Mouse (Mus musculus): ENCODE results near the gene Cd109. TPM values are rescaled to one million over a fixed set of nuclear protein-coding genes. Genes with fewer than 3 reads are reported as not detected.

The Cd109 gene
- polyA plus RNA-seq, 2 experiments: 9.4 to 18.0 TPM

DNA sequence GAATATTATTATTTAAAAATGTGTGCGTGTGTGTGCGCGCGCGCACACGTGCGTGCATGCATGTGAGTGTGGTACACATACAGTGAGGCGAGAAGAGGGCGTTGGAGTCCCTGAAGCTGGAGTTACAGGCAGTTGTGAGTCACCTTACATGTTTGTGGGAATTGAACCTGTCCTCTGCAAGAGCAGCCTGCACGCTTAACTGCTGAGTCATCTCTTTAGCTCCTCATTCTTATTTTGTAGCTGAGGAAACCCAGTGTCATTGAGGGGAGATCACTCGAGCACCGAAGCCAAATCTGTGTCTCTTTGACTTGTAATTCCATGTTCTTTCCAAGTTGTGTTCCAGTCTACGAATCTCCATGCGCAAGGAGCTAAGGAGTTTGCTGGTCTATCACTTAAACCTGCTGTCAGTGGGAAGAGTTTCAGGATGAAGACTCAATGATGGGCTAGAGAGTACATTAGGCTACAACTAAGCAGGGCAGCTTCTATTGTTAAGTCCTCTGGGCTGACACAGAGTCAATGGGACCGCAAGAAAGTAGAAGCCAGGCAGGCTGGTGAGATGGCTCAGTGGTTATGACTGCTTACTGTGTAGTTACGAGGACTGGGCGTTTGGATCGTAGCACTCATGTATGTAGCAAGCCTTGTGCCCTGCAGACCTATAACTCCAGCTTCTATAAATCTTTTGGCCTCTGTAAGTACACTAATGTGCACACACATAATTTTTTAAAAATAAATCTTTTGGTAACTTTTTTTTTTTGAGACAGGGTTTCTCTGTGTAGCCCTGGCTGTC, 19.4 kb upstream of the Cd109 start:
- DNase-seq (ENCODE audit: low spot score) (no peak), ATAC-seq (ENCODE audit: low FRiP score, low read depth) (no peak)
- H3K9ac ChIP-seq (ENCODE audit: low read depth, low read length, severe bottlenecking): no peak overlapping the region
- H3K27me3 ChIP-seq (ENCODE audit: control insufficient read depth, insufficient read depth, low read length): no peaks in the 10 kb centered on the region
- no peak overlapping the region for H3K4me2 ChIP-seq (replicated peaks; ENCODE audit: low read depth, low read length, severe bottlenecking)
- H3K4me3 ChIP-seq (replicated peaks; ENCODE audit: low read length): no peak overlapping the region
- no peak overlapping the region for H3K27ac ChIP-seq (replicated peaks; ENCODE audit: low read depth, low read length)
- 90% methylated on average over 18 of the region's 18 CpGs for WGBS
- no peaks in the 10 kb centered on the region for H3K4me1 ChIP-seq (ENCODE audit: control insufficient read depth, insufficient read depth, low read length)
- no peak for TF ChIP-seq POLR2A (IDR thresholded peaks at IDR 0.05; ENCODE audit: borderline replicate concordance, extremely low read depth, insufficient read depth, insufficient read length)
- H3K9me3 ChIP-seq (ENCODE audit: control insufficient read depth, low read length): no peaks in the 10 kb centered on the region
- no peaks in the 10 kb centered on the region for H3K36me3 ChIP-seq (ENCODE audit: control insufficient read depth, insufficient read depth, low read length)

DNA sequence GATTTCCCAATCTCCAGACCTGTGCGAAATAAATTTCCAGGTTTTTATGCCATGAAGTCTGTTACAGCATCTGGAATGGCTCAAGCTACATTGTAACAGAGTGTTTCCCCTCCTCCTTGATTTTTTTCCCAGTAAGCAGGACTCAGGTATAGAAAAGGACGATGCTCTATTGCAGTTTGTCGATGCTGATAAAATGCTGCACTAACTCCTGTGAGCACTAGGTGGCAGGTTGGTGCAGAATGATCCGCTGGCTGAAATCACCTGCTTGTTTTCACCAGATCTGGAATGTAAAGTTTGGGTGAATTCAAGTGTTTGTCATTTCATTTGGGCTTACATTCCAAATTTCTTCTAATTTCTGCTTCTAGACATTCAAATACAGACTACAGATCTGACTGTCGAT, 18.5 kb upstream of the Cd109 start:
- DNase-seq (ENCODE audit: low spot score) (peak; percentile 31), ATAC-seq (ENCODE audit: low FRiP score, low read depth) (no peak)
- 6% methylated on average over 5 of the region's 5 CpGs for WGBS
- TF ChIP-seq POLR2A (IDR thresholded peaks at IDR 0.05; ENCODE audit: borderline replicate concordance, extremely low read depth, insufficient read depth, insufficient read length): no peak
- H3K27ac ChIP-seq (replicated peaks; ENCODE audit: low read depth, low read length): no peak overlapping the region
- H3K4me3 ChIP-seq (replicated peaks; ENCODE audit: low read length): no peak overlapping the region
- no peaks in the 10 kb centered on the region for H3K9me3 ChIP-seq (ENCODE audit: control insufficient read depth, low read length)
- H3K36me3 ChIP-seq (ENCODE audit: control insufficient read depth, insufficient read depth, low read length): no peaks in the 10 kb centered on the region
- no peak overlapping the region for H3K4me2 ChIP-seq (replicated peaks; ENCODE audit: low read depth, low read length, severe bottlenecking)
- no peak overlapping the region for H3K9ac ChIP-seq (ENCODE audit: low read depth, low read length, severe bottlenecking)
- H3K27me3 ChIP-seq (ENCODE audit: control insufficient read depth, insufficient read depth, low read length): no peaks in the 10 kb centered on the region
- H3K4me1 ChIP-seq (ENCODE audit: control insufficient read depth, insufficient read depth, low read length): no peaks in the 10 kb centered on the region

DNA sequence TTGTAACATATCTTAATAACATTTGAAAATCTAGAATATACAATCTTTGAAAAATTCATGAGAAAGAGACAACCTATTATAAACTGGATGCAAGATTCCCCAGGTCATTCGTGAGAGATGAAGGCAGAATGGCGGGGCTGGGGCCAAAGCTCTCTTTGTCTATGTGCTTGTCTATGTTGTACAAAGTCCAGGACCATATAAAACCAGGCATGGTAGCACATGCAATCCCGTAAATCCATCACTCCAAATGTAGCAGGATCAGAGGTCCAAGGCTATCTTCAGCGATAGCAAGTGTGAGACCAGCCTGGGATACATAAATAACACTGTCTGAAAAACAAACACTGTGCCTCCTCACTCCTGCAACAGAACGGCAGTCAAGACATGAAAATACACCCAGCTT, 15.4 kb upstream of the Cd109 start:
- no peak for DNase-seq (ENCODE audit: low spot score)

DNA sequence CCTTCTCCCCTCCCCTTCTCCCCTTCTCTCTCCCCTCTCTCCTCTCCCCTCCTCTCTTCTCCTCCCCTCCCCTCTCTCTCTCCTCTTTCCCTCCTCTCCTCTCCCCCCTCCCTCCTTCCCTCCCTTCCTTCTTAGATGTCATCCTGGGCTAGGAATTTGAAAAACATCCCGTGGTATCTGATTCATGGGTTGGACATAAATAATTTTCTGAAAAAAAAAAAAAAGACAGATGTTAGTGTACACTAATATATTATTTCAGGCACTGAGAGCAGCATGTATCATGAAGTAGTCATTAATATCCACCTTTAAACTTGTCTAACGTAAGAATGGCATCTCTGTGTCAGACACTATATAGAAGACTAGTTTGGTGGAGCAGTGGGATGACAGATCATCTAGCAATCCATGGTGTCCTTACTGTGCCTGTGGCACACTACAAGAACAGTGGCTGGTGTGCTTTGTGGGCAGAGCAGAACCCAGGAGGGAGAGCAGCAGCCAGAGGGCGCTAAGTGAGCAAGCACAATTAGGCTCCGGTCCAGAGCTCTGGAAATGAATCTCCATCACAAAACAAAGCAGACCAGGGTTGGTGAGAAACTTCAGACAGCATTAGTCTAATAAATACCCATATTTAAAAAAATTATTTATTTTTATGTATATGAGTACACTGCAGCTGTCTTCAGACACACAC, 14.2 kb upstream of the Cd109 start:
- 46% methylated on average over 4 of the region's 4 CpGs for WGBS
- no peak overlapping the region for H3K4me3 ChIP-seq (replicated peaks; ENCODE audit: low read length)
- no peak overlapping the region for H3K9ac ChIP-seq (ENCODE audit: low read depth, low read length, severe bottlenecking)
- no peak for DNase-seq (ENCODE audit: low spot score)
- ATAC-seq (ENCODE audit: low FRiP score, low read depth): no peak
- no peaks in the 10 kb centered on the region for H3K36me3 ChIP-seq (ENCODE audit: control insufficient read depth, insufficient read depth, low read length)
- TF ChIP-seq POLR2A (IDR thresholded peaks at IDR 0.05; ENCODE audit: borderline replicate concordance, extremely low read depth, insufficient read depth, insufficient read length): no peak
- H3K27me3 ChIP-seq (ENCODE audit: control insufficient read depth, insufficient read depth, low read length): no peaks in the 10 kb centered on the region
- H3K4me1 ChIP-seq (ENCODE audit: control insufficient read depth, insufficient read depth, low read length): no peaks in the 10 kb centered on the region
- H3K9me3 ChIP-seq (ENCODE audit: control insufficient read depth, low read length): no peaks in the 10 kb centered on the region
- H3K4me2 ChIP-seq (replicated peaks; ENCODE audit: low read depth, low read length, severe bottlenecking): no peak overlapping the region
- no peak overlapping the region for H3K27ac ChIP-seq (replicated peaks; ENCODE audit: low read depth, low read length)

More for the DNA sequence above, 15.4 kb upstream of the Cd109 start:
- H3K36me3 ChIP-seq (ENCODE audit: control insufficient read depth, insufficient read depth, low read length): no peaks in the 10 kb centered on the region
- no peaks in the 10 kb centered on the region for H3K4me1 ChIP-seq (ENCODE audit: control insufficient read depth, insufficient read depth, low read length)
- H3K4me3 ChIP-seq (replicated peaks; ENCODE audit: low read length): no peak overlapping the region
- H3K9ac ChIP-seq (ENCODE audit: low read depth, low read length, severe bottlenecking): no peak overlapping the region
- no peak for ATAC-seq (ENCODE audit: low FRiP score, low read depth)
- H3K4me2 ChIP-seq (replicated peaks; ENCODE audit: low read depth, low read length, severe bottlenecking): no peak overlapping the region
- no peaks in the 10 kb centered on the region for H3K9me3 ChIP-seq (ENCODE audit: control insufficient read depth, low read length)
- TF ChIP-seq POLR2A (IDR thresholded peaks at IDR 0.05; ENCODE audit: borderline replicate concordance, extremely low read depth, insufficient read depth, insufficient read length): no peak
- no peaks in the 10 kb centered on the region for H3K27me3 ChIP-seq (ENCODE audit: control insufficient read depth, insufficient read depth, low read length)
- H3K27ac ChIP-seq (replicated peaks; ENCODE audit: low read depth, low read length): no peak overlapping the region
- WGBS: 76% methylated on average over 5 of the region's 5 CpGs

DNA sequence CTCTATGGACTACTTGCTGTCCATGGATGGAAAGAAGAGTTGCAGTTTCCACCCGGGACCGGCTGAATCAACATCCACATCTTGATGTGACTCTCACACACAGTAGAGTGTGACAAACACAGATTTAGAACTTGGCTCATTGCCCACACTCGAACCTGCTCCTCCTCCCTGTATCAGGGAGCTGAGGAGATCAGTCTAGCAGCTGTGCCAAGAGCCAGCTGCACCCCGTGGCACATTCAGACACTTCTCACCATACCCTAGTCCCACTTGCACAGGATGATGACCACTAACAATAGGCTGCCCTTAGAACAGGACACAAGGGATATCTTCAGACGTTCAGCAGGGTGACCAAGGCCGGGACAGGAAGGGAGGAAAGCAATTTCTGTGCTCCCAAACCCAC, 1.1 kb upstream of the Cd109 start:
- H3K4me2 ChIP-seq (replicated peaks; ENCODE audit: low read depth, low read length, severe bottlenecking): no peak overlapping the region
- no peak for TF ChIP-seq POLR2A (IDR thresholded peaks at IDR 0.05; ENCODE audit: borderline replicate concordance, extremely low read depth, insufficient read depth, insufficient read length)
- DNase-seq (ENCODE audit: low spot score) (peak; percentile 64), ATAC-seq (ENCODE audit: low FRiP score, low read depth) (peak; percentile 68)
- no peaks in the 10 kb centered on the region for H3K9me3 ChIP-seq (ENCODE audit: control insufficient read depth, low read length)
- 60% methylated on average over 6 of the region's 6 CpGs for WGBS
- H3K4me3 ChIP-seq (replicated peaks; ENCODE audit: low read length): no peak overlapping the region
- no peak overlapping the region for H3K9ac ChIP-seq (ENCODE audit: low read depth, low read length, severe bottlenecking)
- H3K27me3 ChIP-seq (ENCODE audit: control insufficient read depth, insufficient read depth, low read length): no peaks in the 10 kb centered on the region
- H3K4me1 ChIP-seq (ENCODE audit: control insufficient read depth, insufficient read depth, low read length): peaks cover 18% of the 10 kb centered on the region
- H3K36me3 ChIP-seq (ENCODE audit: control insufficient read depth, insufficient read depth, low read length): no peaks in the 10 kb centered on the region
- no peak overlapping the region for H3K27ac ChIP-seq (replicated peaks; ENCODE audit: low read depth, low read length)

Measured in limb, embryonic 14.5 days (tissue).